Mouse (Mus musculus): Measurements from ENCODE around the gene Olfr1198. TPM values are rescaled to one million over a fixed set of nuclear protein-coding genes. Genes with fewer than 3 reads are reported as not detected.

Olfr1198 gene
- not detected in 2 replicates for polyA plus RNA-seq (2012; ENCODE audit: insufficient read depth, low replicate concordance)

GRCm38 (mm10) chr2:88751270-88751669 is at the start of gene Olfr1198:
TSS of gene Olfr1198 (minus strand) at chr2:88751370.
- Histone ChIP-seq H3K4me3 (replicated peaks) (no peak within 1 kb of the TSS), H3K4me1 (no peaks in the 10 kb centered on the region), H3K36me3 (replicated peaks; ENCODE audit: low read length) (no peaks in the 10 kb centered on the region), H3K27me3 (replicated peaks) (no peaks in the 10 kb centered on the region), H3K9me3 (no peaks in the 10 kb centered on the region)
- TF ChIP-seq GATA1 (IDR thresholded peaks at IDR 0.05; ENCODE audit: borderline replicate concordance, low read length) = no peak
- TF ChIP-seq FLI1 (IDR thresholded peaks at IDR 0.05; ENCODE audit: low read length) = no peak

- H3K4me3 ChIP-seq (replicated peaks) = no peak within 1 kb of the TSS
- no peaks in the 10 kb centered on the region for H3K27me3 ChIP-seq (replicated peaks)
- no peak for TF ChIP-seq GATA1 (IDR thresholded peaks at IDR 0.05; ENCODE audit: borderline replicate concordance, low read length)
- no peak for TF ChIP-seq FLI1 (IDR thresholded peaks at IDR 0.05; ENCODE audit: low read length)
- H3K9me3 ChIP-seq = peaks cover 3% of the 10 kb centered on the region; the same call in 1 of the 2 replicates
- no peaks in the 10 kb centered on the region for H3K36me3 ChIP-seq (replicated peaks; ENCODE audit: low read length)
- no peaks in the 10 kb centered on the region for H3K4me1 ChIP-seq
These were observed 41.6 kb upstream of the Olfr1198 start, which contains the start of gene Olfr1201 for GRCm38 (mm10) chr2:88792736-88793135. TSS of gene Olfr1201 (plus strand) at chr2:88793036.

- H3K9me3 ChIP-seq = peaks cover 4% of the 10 kb centered on the region; the same call in 1 of the 2 replicates
- H3K27me3 ChIP-seq (replicated peaks) = no peaks in the 10 kb centered on the region
- no peaks in the 10 kb centered on the region for H3K4me1 ChIP-seq
- no peaks in the 10 kb centered on the region for H3K36me3 ChIP-seq (replicated peaks; ENCODE audit: low read length)
- no peak within 1 kb of the TSS for H3K4me3 ChIP-seq (replicated peaks)
- TF ChIP-seq FLI1 (IDR thresholded peaks at IDR 0.05; ENCODE audit: low read length) = no peak
- TF ChIP-seq GATA1 (IDR thresholded peaks at IDR 0.05; ENCODE audit: borderline replicate concordance, low read length) = no peak
These were observed 19.2 kb upstream of the Olfr1198 start, which contains the start of gene Olfr1200 for GRCm38 (mm10) chr2:88770388-88770787. TSS of gene Olfr1200 (minus strand) at chr2:88770488.

DNA sequence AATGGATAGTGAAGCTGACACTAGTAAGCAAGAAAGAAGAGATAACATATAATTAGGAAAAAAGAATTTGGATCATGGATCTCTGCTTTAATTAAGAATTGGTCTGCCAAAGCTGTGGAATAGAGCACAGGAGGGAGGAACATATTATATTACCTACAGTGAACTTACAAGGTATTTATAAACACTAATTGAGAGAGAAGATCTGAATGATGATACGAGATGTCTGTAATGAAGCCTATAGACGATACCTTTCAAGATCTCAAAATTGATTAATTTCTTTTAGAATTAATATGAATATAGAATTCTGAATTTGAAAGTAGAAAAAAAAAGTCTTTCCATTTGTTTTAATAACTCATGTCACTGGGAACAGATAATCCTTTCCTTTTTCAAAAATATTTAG is 9.2 kb upstream of the Olfr1198 start, which contains the start of gene Olfr1199:
TSS of gene Olfr1199 (minus strand) at position 101 of the 400 bp plus-strand sequence.
- no peak within 1 kb of the TSS for H3K4me3 ChIP-seq (replicated peaks)
- no peaks in the 10 kb centered on the region for H3K27me3 ChIP-seq (replicated peaks)
- H3K9me3 ChIP-seq = peaks cover 7% of the 10 kb centered on the region; the same call in 1 of the 2 replicates
- no peaks in the 10 kb centered on the region for H3K4me1 ChIP-seq
- no peaks in the 10 kb centered on the region for H3K36me3 ChIP-seq (replicated peaks; ENCODE audit: low read length)
- TF ChIP-seq GATA1 (IDR thresholded peaks at IDR 0.05; ENCODE audit: borderline replicate concordance, low read length) = no peak
- no peak for TF ChIP-seq FLI1 (IDR thresholded peaks at IDR 0.05; ENCODE audit: low read length)

DNA sequence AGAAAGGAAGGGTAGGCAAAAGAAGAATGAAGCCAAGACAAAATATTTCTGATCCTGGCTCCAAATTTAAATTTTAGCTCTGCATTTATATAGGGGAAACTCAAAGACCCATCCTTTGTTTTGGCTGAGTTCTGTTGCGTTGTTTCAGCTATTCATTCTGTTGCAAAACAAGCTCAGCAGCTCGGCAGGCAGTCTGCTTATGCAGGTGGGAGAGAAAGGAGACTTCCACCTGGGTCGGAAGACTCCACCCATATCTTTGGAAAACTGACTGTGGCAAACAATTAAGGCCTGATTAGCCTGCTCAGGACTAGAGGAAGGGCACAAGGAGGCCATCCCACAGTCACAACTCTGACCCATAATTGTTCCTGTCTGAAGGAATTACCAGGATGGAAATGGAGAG is 7.8 kb downstream of the Olfr1198 start:
- H3K36me3 ChIP-seq (replicated peaks; ENCODE audit: low read length) = no peaks in the 10 kb centered on the region
- H3K9me3 ChIP-seq = peaks cover 6% of the 10 kb centered on the region; the same call in 1 of the 2 replicates
- TF ChIP-seq GATA1 (IDR thresholded peaks at IDR 0.05; ENCODE audit: borderline replicate concordance, low read length) = no peak
- no peak for TF ChIP-seq FLI1 (IDR thresholded peaks at IDR 0.05; ENCODE audit: low read length)
- no peak overlapping the region for H3K4me3 ChIP-seq (replicated peaks)
- H3K27me3 ChIP-seq (replicated peaks) = no peaks in the 10 kb centered on the region
- H3K4me1 ChIP-seq = no peaks in the 10 kb centered on the region

DNA sequence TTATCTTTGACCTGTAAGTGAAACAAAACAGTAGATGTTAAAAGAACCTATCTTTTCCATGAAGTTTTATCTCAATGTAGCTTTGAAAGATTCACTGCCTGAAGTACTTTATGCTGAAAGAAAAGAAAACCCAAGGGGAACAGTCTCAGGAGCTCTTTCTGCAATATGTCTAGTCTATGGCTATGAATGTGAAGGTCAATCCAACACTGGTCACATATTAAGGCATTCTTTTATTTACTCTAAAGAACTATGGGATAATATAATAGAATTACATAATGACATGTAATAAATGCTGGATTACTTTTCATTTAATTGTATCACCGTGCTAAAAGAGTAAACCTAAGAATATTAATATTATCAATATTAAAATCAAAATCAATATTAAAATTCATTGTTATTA is 18.9 kb downstream of the Olfr1198 start, which contains the start of gene Olfr1197:
TSS of gene Olfr1197 (minus strand) at position 101 of the 400 bp plus-strand sequence.
- no peak for TF ChIP-seq FLI1 (IDR thresholded peaks at IDR 0.05; ENCODE audit: low read length)
- no peak for TF ChIP-seq GATA1 (IDR thresholded peaks at IDR 0.05; ENCODE audit: borderline replicate concordance, low read length)
- H3K4me1 ChIP-seq = no peaks in the 10 kb centered on the region
- H3K4me3 ChIP-seq (replicated peaks) = no peak within 1 kb of the TSS
- no peaks in the 10 kb centered on the region for H3K36me3 ChIP-seq (replicated peaks; ENCODE audit: low read length)
- no peaks in the 10 kb centered on the region for H3K9me3 ChIP-seq
- no peaks in the 10 kb centered on the region for H3K27me3 ChIP-seq (replicated peaks)

GRCm38 (mm10) chr2:88704497-88704896 is 46.7 kb downstream of the Olfr1198 start, which contains the start of gene Olfr1196:
TSS of gene Olfr1196 (minus strand) at chr2:88704597.
- Histone ChIP-seq H3K9me3 (no peaks in the 10 kb centered on the region), H3K4me3 (replicated peaks) (no peak within 1 kb of the TSS), H3K4me1 (no peaks in the 10 kb centered on the region), H3K36me3 (replicated peaks; ENCODE audit: low read length) (no peaks in the 10 kb centered on the region), H3K27me3 (replicated peaks) (no peaks in the 10 kb centered on the region)
- no peak for TF ChIP-seq FLI1 (IDR thresholded peaks at IDR 0.05; ENCODE audit: low read length)
- TF ChIP-seq GATA1 (IDR thresholded peaks at IDR 0.05; ENCODE audit: borderline replicate concordance, low read length) = no peak

Other genes starting within 250 kb of the Olfr1198 start
- not detected in 2 replicates for gene Olfr1186, start 232.8 kb downstream of the Olfr1198 start, polyA plus RNA-seq (2012; ENCODE audit: insufficient read depth, low replicate concordance)
- gene Olfr1188, start 194.4 kb downstream of the Olfr1198 start, polyA plus RNA-seq (2012; ENCODE audit: insufficient read depth, low replicate concordance) = not detected in 2 replicates
- gene Olfr1189, start 164.9 kb downstream of the Olfr1198 start, polyA plus RNA-seq (2012; ENCODE audit: insufficient read depth, low replicate concordance) = not detected in 2 replicates
- gene Olfr1191-ps1, start 110.8 kb downstream of the Olfr1198 start, polyA plus RNA-seq (2012; ENCODE audit: insufficient read depth, low replicate concordance) = not detected in 2 replicates
- gene Olfr1192-ps1, start 102.9 kb downstream of the Olfr1198 start, polyA plus RNA-seq (2012; ENCODE audit: insufficient read depth, low replicate concordance) = not detected in 2 replicates
- not detected in 2 replicates for gene Olfr1193, start 75.7 kb downstream of the Olfr1198 start, polyA plus RNA-seq (2012; ENCODE audit: insufficient read depth, low replicate concordance)
- not detected in 2 replicates for gene Olfr1195, start 62.2 kb downstream of the Olfr1198 start, polyA plus RNA-seq (2012; ENCODE audit: insufficient read depth, low replicate concordance)
- gene Olfr1196, start 46.8 kb downstream of the Olfr1198 start, polyA plus RNA-seq (2012; ENCODE audit: insufficient read depth, low replicate concordance) = not detected in 2 replicates
- not detected in 2 replicates for gene Olfr1197, start 19.0 kb downstream of the Olfr1198 start, polyA plus RNA-seq (2012; ENCODE audit: insufficient read depth, low replicate concordance)
- not detected in 2 replicates for gene Olfr1199, start 9.1 kb upstream of the Olfr1198 start, polyA plus RNA-seq (2012; ENCODE audit: insufficient read depth, low replicate concordance)
- gene Olfr1200, start 19.1 kb upstream of the Olfr1198 start, polyA plus RNA-seq (2012; ENCODE audit: insufficient read depth, low replicate concordance) = not detected in 2 replicates
- not detected in 2 replicates for gene Olfr1201, start 41.7 kb upstream of the Olfr1198 start, polyA plus RNA-seq (2012; ENCODE audit: insufficient read depth, low replicate concordance)
- gene Olfr1202, start 63.1 kb upstream of the Olfr1198 start, polyA plus RNA-seq (2012; ENCODE audit: insufficient read depth, low replicate concordance) = 0.12 TPM in 1 of 2 replicates, not detected in the other
- gene Olfr1205, start 78.4 kb upstream of the Olfr1198 start, polyA plus RNA-seq (2012; ENCODE audit: insufficient read depth, low replicate concordance) = not detected in 2 replicates
- gene Olfr1204, start 97.9 kb upstream of the Olfr1198 start, polyA plus RNA-seq (2012; ENCODE audit: insufficient read depth, low replicate concordance) = not detected in 2 replicates
- gene Olfr1206, start 111.9 kb upstream of the Olfr1198 start, polyA plus RNA-seq (2012; ENCODE audit: insufficient read depth, low replicate concordance) = not detected in 2 replicates
- not detected in 2 replicates for gene Olfr1208, start 150.9 kb upstream of the Olfr1198 start, polyA plus RNA-seq (2012; ENCODE audit: insufficient read depth, low replicate concordance)
- gene Olfr1209, start 163.8 kb upstream of the Olfr1198 start, polyA plus RNA-seq (2012; ENCODE audit: insufficient read depth, low replicate concordance) = not detected in 2 replicates
- gene Olfr1211, start 186.7 kb upstream of the Olfr1198 start, polyA plus RNA-seq (2012; ENCODE audit: insufficient read depth, low replicate concordance) = not detected in 2 replicates
- not detected in 2 replicates for gene Olfr1212, start 202.6 kb upstream of the Olfr1198 start, polyA plus RNA-seq (2012; ENCODE audit: insufficient read depth, low replicate concordance)
- gene Gm13762, start 228.9 kb upstream of the Olfr1198 start, polyA plus RNA-seq (2012; ENCODE audit: insufficient read depth, low replicate concordance) = not detected in 2 replicates
- not detected in 2 replicates for gene Olfr1214, start 241.3 kb upstream of the Olfr1198 start, polyA plus RNA-seq (2012; ENCODE audit: insufficient read depth, low replicate concordance)